Mouse (Mus musculus) G1E (cell line): ENCODE measurements at regions not wholly inside any gene's neighbourhood (a gene's known extent, or its start where the extent isn't known, plus 50 kb on each side); places are given as distances from the start of the nearest gene placed in this dataset.

ENCODE experiments used
- ATAC-seq: 2 replicates; pipeline ENCODE4 v1.8.0; 2016; ENCODE audit warnings: mild to moderate bottlenecking; ENCODE audit not compliant: insufficient number of reproducible peaks, poor library complexity, low FRiP score, severe bottlenecking; ENCODE audit errors: extremely low read depth
- DNase-seq: peaks from one replicate; pipeline ENCODE4 v3.0.0; 2012; ENCODE audit warnings: low spot score
- H3K27me3 ChIP-seq: 2 replicates; pipeline ENCODE4 v1.6.1; 2012; ENCODE audit warnings: mild to moderate bottlenecking, low read length, inconsistent platforms; ENCODE audit not compliant: insufficient read depth
- H3K36me3 ChIP-seq: replicated peaks from 2 replicates; pipeline ENCODE3; 2012; ENCODE audit warnings: mild to moderate bottlenecking, inconsistent platforms
- H3K4me1 ChIP-seq: 2 replicates; pipeline ENCODE4 v1.6.1; 2012; ENCODE audit warnings: low read depth, low read length, inconsistent platforms, mixed read lengths; ENCODE audit not compliant: insufficient read depth
- H3K4me3 ChIP-seq: 2 replicates; pipeline ENCODE4 v1.5.1; 2012; ENCODE audit warnings: low read depth, mild to moderate bottlenecking, inconsistent platforms, low read length, moderate library complexity, mixed read lengths
- H3K9me3 ChIP-seq: replicated peaks from 2 replicates; pipeline ENCODE4 v1.6.1; 2012; ENCODE audit warnings: inconsistent platforms
- CTCF ChIP-seq: IDR thresholded peaks from 2 replicates; pipeline ENCODE4 v1.5.1; 2012; ENCODE audit warnings: low read depth, low read length, inconsistent platforms, mixed read lengths
- GATA1 ChIP-seq: IDR thresholded peaks from 2 replicates; pipeline ENCODE4 v1.6.1; 2012; ENCODE audit warnings: borderline replicate concordance, low read length, inconsistent platforms, mixed read lengths
- GATA2 ChIP-seq: IDR thresholded peaks from 2 replicates; pipeline ENCODE4 v1.6.1; 2012; ENCODE audit warnings: low read depth, low read length, inconsistent platforms, borderline replicate concordance
- POLR2AphosphoS5 ChIP-seq: IDR thresholded peaks from 2 replicates; pipeline ENCODE4 v1.6.1; 2012; ENCODE audit warnings: low read depth, low read length, inconsistent platforms; ENCODE audit not compliant: insufficient replicate concordance
- TAL1 ChIP-seq: conservative IDR thresholded peaks from 2 replicates; pipeline ENCODE4 v1.6.1; 2012; ENCODE audit warnings: low read depth, low read length, inconsistent platforms, mixed read lengths

GRCm38 (mm10) chr14:96760591-96760990 lies 241.7 kb upstream of the Klhl1 start:
- no peak for ATAC-seq
- TF ChIP-seq TAL1 (no peak), GATA1 (no peak), CTCF (no peak), POLR2AphosphoS5 (no peak), GATA2 (no peak)

GRCm38 (mm10) chr14:96733211-96733610 lies 214.3 kb upstream of the Klhl1 start:
- TF ChIP-seq GATA1 (no peak), TAL1 (no peak)
- no peak overlapping the region for H3K4me3 ChIP-seq

More at GRCm38 (mm10) chr14:96760591-96760990, 241.7 kb upstream of the Klhl1 start:
- no peak overlapping the region; the same call in 1 of the 2 replicates for H3K4me3 ChIP-seq
- no peak for DNase-seq
- peaks cover 23% of the 10 kb centered on the region for H3K9me3 ChIP-seq
- no peaks in the 10 kb centered on the region for H3K36me3 ChIP-seq
- no peaks in the 10 kb centered on the region for H3K4me1 ChIP-seq
- no peaks in the 10 kb centered on the region for H3K27me3 ChIP-seq

GRCm38 (mm10) chr14:96697086-96697485 lies 178.2 kb upstream of the Klhl1 start:
- no peaks in the 10 kb centered on the region; the same call in 1 of the 2 replicates for H3K9me3 ChIP-seq
- no peak overlapping the region for H3K4me3 ChIP-seq
- H3K36me3 ChIP-seq, result no peaks in the 10 kb centered on the region
- DNase-seq (no peak), ATAC-seq (no peak)
- no peaks in the 10 kb centered on the region for H3K4me1 ChIP-seq
- TF ChIP-seq POLR2AphosphoS5 (no peak), TAL1 (no peak), GATA1 (no peak), CTCF (no peak), GATA2 (no peak)
- H3K27me3 ChIP-seq, result no peaks in the 10 kb centered on the region

More at GRCm38 (mm10) chr14:96733211-96733610, 214.3 kb upstream of the Klhl1 start:
- Histone ChIP-seq H3K9me3 (peaks cover 11% of the 10 kb centered on the region; the same call in 1 of the 2 replicates), H3K27me3 (no peaks in the 10 kb centered on the region), H3K36me3 (no peaks in the 10 kb centered on the region), H3K4me1 (no peaks in the 10 kb centered on the region)
- DNase-seq, result no peak
- ATAC-seq, result no peak

- no peak for ATAC-seq
- Histone ChIP-seq H3K27me3 (no peaks in the 10 kb centered on the region), H3K36me3 (no peaks in the 10 kb centered on the region), H3K9me3 (no peaks in the 10 kb centered on the region), H3K4me3 (no peak overlapping the region), H3K4me1 (no peaks in the 10 kb centered on the region)
- no peak for DNase-seq
- TF ChIP-seq TAL1, result no peak
- TF ChIP-seq GATA2, result no peak
- TF ChIP-seq POLR2AphosphoS5, result no peak
- no peak for TF ChIP-seq GATA1
- no peak for TF ChIP-seq CTCF
These were observed 172.0 kb upstream of the Klhl1 start for GRCm38 (mm10) chr14:96690923-96691322.

GRCm38 (mm10) chr14:96683943-96684342 lies 165.0 kb upstream of the Klhl1 start:
- no peak for ATAC-seq
- Histone ChIP-seq H3K4me3 (no peak overlapping the region), H3K27me3 (no peaks in the 10 kb centered on the region), H3K4me1 (no peaks in the 10 kb centered on the region), H3K9me3 (no peaks in the 10 kb centered on the region), H3K36me3 (no peaks in the 10 kb centered on the region)
- no peak for TF ChIP-seq TAL1
- TF ChIP-seq POLR2AphosphoS5, result no peak
- no peak for DNase-seq

GRCm38 (mm10) chr14:96681740-96682139 lies 162.8 kb upstream of the Klhl1 start:
- Histone ChIP-seq H3K36me3 (no peaks in the 10 kb centered on the region), H3K4me3 (no peak overlapping the region), H3K4me1 (no peaks in the 10 kb centered on the region), H3K27me3 (no peaks in the 10 kb centered on the region), H3K9me3 (no peaks in the 10 kb centered on the region)
- no peak for DNase-seq
- no peak for ATAC-seq
- TF ChIP-seq POLR2AphosphoS5, result no peak
- TF ChIP-seq TAL1, result no peak
- no peak for TF ChIP-seq CTCF
- TF ChIP-seq GATA1, result no peak
- no peak for TF ChIP-seq GATA2

- H3K4me3 ChIP-seq, result no peak overlapping the region
- ATAC-seq (no peak), DNase-seq (no peak)
- H3K27me3 ChIP-seq, result no peaks in the 10 kb centered on the region
- no peaks in the 10 kb centered on the region for H3K36me3 ChIP-seq
- no peak for TF ChIP-seq TAL1
- no peak for TF ChIP-seq GATA1
- no peak for TF ChIP-seq CTCF
- TF ChIP-seq GATA2, result no peak
- no peak for TF ChIP-seq POLR2AphosphoS5
- H3K9me3 ChIP-seq, result no peaks in the 10 kb centered on the region
- no peaks in the 10 kb centered on the region for H3K4me1 ChIP-seq
These were observed 157.3 kb upstream of the Klhl1 start for GRCm38 (mm10) chr14:96676213-96676612.
